Mouse (Mus musculus) 416B (cell line): ENCODE results near the gene Mvb12b.

Experiments used
- DNase-seq: peaks from one replicate; pipeline ENCODE4 v3.0.0; 2011; ENCODE audit warnings: low read depth

The Mvb12b gene

DNA sequence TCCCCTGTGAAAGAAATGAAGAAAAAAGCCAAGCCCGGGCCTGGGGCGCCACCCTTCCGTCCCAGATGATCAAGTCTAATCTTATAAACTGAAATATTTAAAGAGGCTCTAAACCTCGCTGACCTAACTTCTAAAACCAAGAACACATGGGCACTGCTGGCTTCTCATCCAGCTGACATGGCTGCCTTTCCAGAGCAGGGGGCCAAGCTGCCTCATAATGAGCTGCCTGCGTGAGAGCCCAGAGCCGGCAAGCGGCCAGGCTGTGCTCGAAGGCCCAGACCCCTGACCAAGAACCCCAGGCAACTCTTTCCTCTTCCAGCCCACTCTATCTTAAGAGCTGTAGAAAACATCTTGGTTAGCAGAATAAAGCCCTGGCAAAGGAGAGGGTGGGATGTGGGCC is 73.2 kb downstream of the Mvb12b start:
- DNase-seq, result no peak

DNA sequence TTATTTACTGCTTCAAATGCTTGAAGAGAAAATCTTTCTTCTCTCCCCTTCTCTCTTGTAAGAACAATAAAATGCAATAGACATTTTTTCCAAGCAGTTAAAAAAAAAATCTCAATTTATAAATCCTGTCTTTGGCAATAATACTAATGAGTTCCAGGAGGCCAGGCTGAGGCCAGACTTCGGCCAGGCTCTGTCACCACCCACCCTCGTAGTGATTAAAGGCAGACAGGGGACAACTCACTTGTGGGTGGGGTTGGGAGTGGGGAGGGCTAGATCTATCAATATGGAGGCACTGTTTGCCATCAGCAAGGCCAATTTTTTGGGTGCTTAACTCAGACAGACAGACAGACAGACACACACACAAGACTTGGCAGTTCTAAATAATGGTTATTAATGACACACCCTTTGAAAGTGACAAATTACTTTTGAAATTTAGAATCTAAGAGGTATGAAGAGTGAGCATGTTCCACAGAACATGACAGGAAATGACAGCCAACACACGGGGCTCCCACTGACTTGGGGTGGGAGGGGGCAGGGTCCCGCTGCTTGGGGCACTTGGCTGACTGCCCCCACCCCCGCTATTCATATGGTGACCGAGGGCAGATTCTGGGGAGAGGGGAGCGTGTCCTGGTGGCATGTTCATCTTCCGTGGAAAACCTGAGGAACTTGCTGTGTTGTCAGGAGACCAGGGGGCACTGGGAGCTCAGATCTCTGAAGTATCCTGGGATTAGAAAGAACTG is 74.1 kb downstream of the Mvb12b start:
- no peak for DNase-seq

DNA sequence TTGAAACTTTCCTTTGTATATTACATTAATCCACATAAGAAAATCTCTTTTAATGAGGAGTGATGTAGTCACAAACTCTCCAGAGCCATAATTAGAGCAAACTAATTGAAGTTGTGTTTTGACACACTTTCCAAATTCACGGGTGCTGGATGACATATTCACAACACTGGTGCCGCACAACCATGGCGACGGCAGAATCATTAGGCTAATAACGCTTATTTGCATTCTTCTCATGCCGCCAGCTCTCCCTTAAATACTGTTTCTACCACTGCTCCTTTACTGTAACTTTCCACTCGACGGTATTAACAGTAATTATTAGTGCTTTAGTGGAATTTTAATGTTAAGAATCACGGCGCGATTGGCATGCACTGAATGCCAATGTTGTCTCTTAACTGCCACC is 74.8 kb downstream of the Mvb12b start:
- no peak for DNase-seq

- DNase-seq, result no peak
These were observed 76.3 kb downstream of the Mvb12b start for GRCm38 (mm10) chr2:33811349-33811890.

DNA sequence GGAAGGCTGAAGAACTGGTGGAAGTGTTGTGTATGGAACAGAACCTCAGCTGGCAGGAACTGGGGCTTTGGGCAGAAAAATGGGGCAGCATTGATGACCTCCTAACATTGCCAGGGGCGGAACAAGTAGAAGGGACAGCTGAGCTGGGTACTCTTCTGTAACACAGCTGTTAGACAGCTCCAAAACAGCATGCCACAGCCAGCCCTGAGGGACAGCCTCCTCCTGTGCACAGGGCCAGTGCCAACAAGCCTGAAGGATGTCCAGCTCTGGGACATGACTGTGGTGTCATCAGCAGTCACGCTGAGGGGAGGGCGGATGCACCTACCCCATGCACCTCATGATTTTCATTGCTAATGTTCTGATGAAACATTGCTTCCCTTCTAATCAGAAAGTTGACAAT is 78.7 kb downstream of the Mvb12b start:
- DNase-seq, result no peak

DNA sequence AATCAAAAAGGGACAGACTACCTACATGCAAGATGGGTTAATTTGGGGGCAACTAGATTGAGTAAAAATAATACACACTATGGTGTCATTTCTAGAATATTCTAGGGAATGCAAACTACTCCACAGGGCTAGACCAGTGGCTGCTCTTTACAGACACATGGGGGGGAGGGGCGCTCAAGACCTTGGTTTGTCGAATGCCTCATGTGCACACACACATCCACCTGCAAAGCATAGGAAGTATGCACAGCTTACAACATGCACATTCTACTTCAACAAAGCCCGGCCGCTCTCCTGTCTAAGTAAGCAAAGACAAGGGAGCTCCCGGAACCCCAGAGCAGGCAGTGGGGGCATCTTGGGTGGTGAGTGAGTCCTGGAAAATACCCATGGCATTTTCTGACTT is 79.7 kb downstream of the Mvb12b start:
- DNase-seq, result no peak

DNA sequence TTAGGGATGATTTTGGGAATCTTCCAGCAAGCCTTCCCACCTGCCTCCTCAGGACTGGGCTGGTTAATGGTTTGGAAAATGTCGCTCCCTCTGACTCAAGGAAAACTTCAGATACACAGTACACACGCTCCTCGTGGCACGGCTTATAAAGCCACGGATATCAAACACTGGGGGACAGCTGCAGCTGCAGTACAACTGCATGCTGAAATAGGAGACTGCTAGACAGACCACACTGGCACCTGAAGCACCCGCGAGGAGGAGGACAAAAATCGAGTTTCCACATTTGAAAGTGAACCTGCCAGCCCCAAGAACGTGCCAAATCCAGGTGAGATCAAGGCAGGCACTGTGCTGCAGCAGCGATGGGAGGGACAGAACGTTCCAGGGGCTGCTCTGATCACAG is 82.1 kb downstream of the Mvb12b start:
- no peak for DNase-seq

GRCm38 (mm10) chr2:33803717-33804214 is 84.0 kb downstream of the Mvb12b start:
- DNase-seq, result no peak

- DNase-seq, result no peak
These were observed 84.6 kb downstream of the Mvb12b start for GRCm38 (mm10) chr2:33803083-33803615.

GRCm38 (mm10) chr2:33801760-33802159 is 86.0 kb downstream of the Mvb12b start:
- no peak for DNase-seq

- DNase-seq, result no peak
These were observed 86.4 kb downstream of the Mvb12b start for GRCm38 (mm10) chr2:33801336-33801735.

DNA sequence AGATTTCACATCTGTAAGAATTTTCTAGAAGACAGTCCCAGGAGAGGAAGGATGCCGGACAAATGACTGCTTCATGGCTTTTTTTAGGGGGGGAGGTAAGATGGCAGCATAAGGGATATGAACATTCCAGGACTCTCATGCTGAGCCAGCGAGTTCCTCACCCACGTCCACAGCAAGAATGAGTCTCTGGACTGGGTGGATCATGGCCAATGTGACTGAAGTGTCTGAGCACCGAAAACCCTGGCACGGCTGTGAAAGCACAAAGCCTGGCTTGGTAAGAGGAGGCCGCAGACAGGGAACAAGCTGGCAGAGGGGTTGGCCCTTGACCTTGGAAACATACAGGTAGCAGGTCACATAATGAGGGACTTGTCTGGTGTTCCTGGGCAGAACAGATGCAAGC is 87.5 kb downstream of the Mvb12b start:
- DNase-seq, result no peak

DNA sequence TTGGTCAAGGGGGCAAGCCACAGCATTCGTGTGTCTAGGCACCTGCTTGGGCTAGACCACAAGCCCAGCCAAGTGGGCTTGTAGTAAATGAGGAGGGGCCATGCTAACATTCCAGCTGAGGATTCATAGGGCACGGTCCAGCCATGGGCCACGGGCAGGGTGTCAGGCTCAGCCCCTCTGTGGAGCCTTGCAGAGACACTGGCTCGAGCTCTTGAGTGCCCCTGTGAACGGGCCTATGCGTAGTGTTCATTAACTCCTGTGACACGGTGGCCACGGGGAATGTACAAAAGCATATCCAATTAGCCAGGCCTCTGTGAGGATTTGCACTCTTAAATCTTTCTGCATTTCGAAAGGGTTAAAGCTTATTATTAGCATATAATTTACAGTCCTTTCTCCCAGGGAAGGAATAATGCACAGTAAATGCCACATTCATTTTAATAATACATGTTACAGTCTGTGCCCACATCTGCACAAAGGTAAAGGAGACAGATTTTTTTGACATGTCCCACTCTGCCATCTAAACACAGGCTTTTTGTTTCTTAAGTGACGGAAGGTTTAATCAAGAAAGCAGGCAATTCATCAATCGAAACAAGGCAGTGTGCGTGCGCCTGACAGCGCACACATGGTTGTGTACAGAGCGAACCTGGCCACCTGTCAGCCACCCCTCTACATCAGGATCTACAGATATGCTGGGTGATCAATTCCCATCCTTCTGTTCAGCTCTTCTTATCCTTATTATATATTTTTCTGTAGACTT is 91.9 kb downstream of the Mvb12b start:
- DNase-seq, result no peak

GRCm38 (mm10) chr2:33795001-33795580 is 92.7 kb downstream of the Mvb12b start:
- DNase-seq, result no peak

DNA sequence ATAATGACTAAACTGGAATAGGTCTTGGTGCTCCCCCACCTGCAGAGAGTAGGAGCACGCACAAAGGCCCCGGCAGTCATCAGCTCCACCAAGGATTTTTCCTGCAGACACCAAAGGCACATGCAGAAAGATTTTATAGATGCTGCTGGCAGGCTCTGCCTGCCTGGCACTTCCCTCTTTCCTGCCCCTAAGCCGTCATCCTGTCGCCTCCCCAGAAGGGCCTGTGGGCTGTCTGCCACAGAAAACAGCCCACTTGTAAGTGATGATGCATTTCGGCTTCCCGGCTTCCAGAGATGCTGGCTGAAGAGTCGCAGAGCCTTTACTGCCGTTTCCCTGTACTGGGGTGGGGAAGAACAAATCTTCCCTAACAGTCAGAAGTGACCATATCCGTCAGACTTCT is 93.3 kb downstream of the Mvb12b start:
- no peak for DNase-seq

- DNase-seq, result no peak
These were observed 97.4 kb downstream of the Mvb12b start for GRCm38 (mm10) chr2:33790301-33790700.

- no peak for DNase-seq
These were observed 98.0 kb downstream of the Mvb12b start for GRCm38 (mm10) chr2:33789732-33790131.

DNA sequence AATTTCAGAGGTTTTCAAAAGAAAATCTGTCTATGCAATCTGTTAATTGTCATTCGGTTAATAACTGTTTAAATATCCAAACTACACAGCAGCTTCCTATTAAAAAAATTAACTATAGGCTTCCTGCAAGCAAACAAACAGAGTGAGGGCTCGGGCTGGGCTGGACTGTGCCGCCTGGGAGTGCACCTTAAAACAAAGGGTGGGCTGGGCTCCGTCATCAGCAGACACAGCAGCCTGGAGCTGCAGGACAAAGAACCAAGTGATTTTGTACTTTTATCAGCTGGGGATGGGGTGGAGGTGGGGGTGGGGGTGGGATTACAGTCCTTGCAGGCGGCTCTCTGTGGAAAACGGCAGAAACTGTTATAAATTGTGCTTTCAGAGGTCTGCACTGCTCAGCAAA is 98.5 kb downstream of the Mvb12b start:
- no peak for DNase-seq

- DNase-seq, result no peak
These were observed 98.9 kb downstream of the Mvb12b start for GRCm38 (mm10) chr2:33788851-33789250.

DNA sequence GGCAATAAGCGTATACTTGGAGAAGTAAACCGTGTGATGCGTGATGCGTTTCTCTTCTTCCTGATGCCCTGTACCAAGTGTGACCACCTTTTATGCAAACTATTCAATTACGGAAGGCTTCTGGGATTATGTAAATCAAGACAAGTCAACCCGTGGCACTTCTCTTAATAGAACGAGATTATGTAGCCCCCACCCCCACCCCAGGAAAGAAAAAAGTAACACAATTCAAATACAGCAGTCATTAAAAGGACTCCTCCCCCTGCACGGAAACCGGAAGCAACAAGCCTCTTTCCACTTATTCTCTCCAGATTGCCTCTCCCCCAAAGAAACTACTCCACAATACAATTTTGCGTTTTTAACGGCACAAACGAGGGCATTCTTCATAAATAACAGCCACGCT is 99.6 kb downstream of the Mvb12b start:
- no peak for DNase-seq

GRCm38 (mm10) chr2:33786064-33786463 is 101.7 kb downstream of the Mvb12b start:
- DNase-seq, result no peak

- no peak for DNase-seq
These were observed 102.2 kb downstream of the Mvb12b start for GRCm38 (mm10) chr2:33785596-33785995.

GRCm38 (mm10) chr2:33784721-33785120 is 103.0 kb downstream of the Mvb12b start:
- no peak for DNase-seq
